Mouse (Mus musculus): ENCODE results near the gene Fxyd7. TPM values are rescaled to one million over a fixed set of nuclear protein-coding genes. Genes with fewer than 3 reads are reported as not detected.

Gene Fxyd7
- polyA plus RNA-seq (2015; fragmentation: Illumina TruSeq; extraction: RNeasy Lipid Tissue Mini Kit (QIAGEN cat#74804); ENCODE audit: insufficient read depth, low replicate concordance): not detected

DNA sequence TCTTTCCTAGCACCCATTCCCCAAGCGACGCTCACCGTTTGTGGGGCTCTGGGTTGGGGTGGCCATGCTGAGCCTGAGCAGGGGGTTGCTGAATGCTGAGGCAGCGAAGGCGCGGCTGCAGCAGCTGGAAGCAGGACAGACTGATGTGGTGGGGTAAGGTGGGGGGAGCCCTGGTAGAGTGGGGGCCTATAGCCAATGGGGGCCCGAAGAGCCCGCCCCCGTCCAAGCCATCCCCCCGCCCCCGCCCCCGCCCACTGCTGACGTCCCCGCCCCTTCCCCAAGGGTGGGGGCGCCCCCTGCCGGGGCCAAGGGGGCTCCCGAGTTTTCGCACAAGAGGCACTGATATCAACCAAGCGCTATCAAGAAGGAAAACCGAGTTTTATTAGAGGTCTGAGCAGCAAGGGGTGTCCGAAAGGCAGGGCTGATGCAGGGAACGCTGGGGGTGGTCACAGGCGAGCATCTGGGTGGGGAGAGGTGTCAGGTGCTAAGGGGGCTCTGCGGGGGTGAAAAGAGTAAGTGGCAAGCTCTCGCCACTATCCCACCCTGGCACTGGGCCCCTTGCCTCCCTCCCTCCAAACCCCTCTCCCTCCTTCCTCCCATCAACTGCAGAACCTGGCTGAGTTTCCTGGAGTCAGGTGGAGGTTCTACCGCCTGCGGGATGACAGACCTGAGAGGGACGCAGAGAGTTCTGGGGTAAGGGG, at the start of gene Fxyd7:
Gene Fxyd7, minus strand, starts transcription at position 147 of the 701 bp plus-strand sequence.

DNA sequence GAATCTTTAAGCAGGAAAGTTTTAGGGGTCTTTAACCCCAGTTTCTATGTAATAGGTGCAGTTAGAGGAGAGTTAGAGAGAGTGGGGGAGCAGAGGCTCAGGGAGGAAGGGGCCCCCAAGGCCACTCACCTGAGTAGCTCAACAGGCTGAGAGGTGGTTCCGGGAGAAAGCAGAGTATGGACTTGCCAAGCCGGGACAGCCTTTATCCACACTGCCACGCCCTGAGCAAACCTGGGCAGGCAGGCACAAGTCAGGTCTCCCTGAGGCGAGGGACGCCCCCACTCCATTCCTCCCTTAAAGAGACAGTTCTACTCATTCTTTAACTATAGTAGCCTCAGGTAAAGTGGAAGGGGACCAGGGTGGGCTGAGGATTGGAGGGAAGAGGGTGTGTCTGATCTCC, 25.2 kb upstream of the Fxyd7 start, which contains the start of gene Fxyd3:
Gene Fxyd3, minus strand, starts transcription at position 213 of the 400 bp plus-strand sequence.

GRCm38 (mm10) chr7:31059108-31059507, 7.8 kb upstream of the Fxyd7 start, which contains the start of gene Lgi4:
Gene Lgi4 (plus strand): TSS chr7:31059342.

GRCm38 (mm10) chr7:31057071-31057470, 5.8 kb upstream of the Fxyd7 start, which contains the start of gene Fxyd1:
Gene Fxyd1 (minus strand): TSS chr7:31057199.

GRCm38 (mm10) chr7:31042431-31042910, 8.8 kb downstream of the Fxyd7 start, which contains the start of gene Fxyd5:
Gene Fxyd5 (minus strand): TSS chr7:31042481.

Other genes with a start within 250 kb of the Fxyd7 start
- gene Ffar2, start 227.7 kb downstream of the Fxyd7 start, polyA plus RNA-seq (2015; fragmentation: Illumina TruSeq; extraction: RNeasy Lipid Tissue Mini Kit (QIAGEN cat#74804); ENCODE audit: insufficient read depth, low replicate concordance): 23.9 TPM
- 0.41 TPM for gene Ffar3, start 195.3 kb downstream of the Fxyd7 start, polyA plus RNA-seq (2015; fragmentation: Illumina TruSeq; extraction: RNeasy Lipid Tissue Mini Kit (QIAGEN cat#74804); ENCODE audit: insufficient read depth, low replicate concordance)
- gene Ffar1, start 189.9 kb downstream of the Fxyd7 start, polyA plus RNA-seq (2015; fragmentation: Illumina TruSeq; extraction: RNeasy Lipid Tissue Mini Kit (QIAGEN cat#74804); ENCODE audit: insufficient read depth, low replicate concordance): 29.4 TPM
- 692 TPM for gene Cd22, start 171.1 kb downstream of the Fxyd7 start, polyA plus RNA-seq (2015; fragmentation: Illumina TruSeq; extraction: RNeasy Lipid Tissue Mini Kit (QIAGEN cat#74804); ENCODE audit: insufficient read depth, low replicate concordance)
- 1.0 TPM for gene Mag, start 136.6 kb downstream of the Fxyd7 start, polyA plus RNA-seq (2015; fragmentation: Illumina TruSeq; extraction: RNeasy Lipid Tissue Mini Kit (QIAGEN cat#74804); ENCODE audit: insufficient read depth, low replicate concordance)
- not detected for gene Hamp2, start 126.8 kb downstream of the Fxyd7 start, polyA plus RNA-seq (2015; fragmentation: Illumina TruSeq; extraction: RNeasy Lipid Tissue Mini Kit (QIAGEN cat#74804); ENCODE audit: insufficient read depth, low replicate concordance)
- gene Hamp, start 107.4 kb downstream of the Fxyd7 start, polyA plus RNA-seq (2015; fragmentation: Illumina TruSeq; extraction: RNeasy Lipid Tissue Mini Kit (QIAGEN cat#74804); ENCODE audit: insufficient read depth, low replicate concordance): not detected
- 183 TPM for gene Usf2, start 94.7 kb downstream of the Fxyd7 start, polyA plus RNA-seq (2015; fragmentation: Illumina TruSeq; extraction: RNeasy Lipid Tissue Mini Kit (QIAGEN cat#74804); ENCODE audit: insufficient read depth, low replicate concordance)
- 2.4 TPM for gene Lsr, start 78.0 kb downstream of the Fxyd7 start, polyA plus RNA-seq (2015; fragmentation: Illumina TruSeq; extraction: RNeasy Lipid Tissue Mini Kit (QIAGEN cat#74804); ENCODE audit: insufficient read depth, low replicate concordance)
- gene Fam187b, start 77.7 kb downstream of the Fxyd7 start, polyA plus RNA-seq (2015; fragmentation: Illumina TruSeq; extraction: RNeasy Lipid Tissue Mini Kit (QIAGEN cat#74804); ENCODE audit: insufficient read depth, low replicate concordance): 0.69 TPM
- 388 TPM for gene Fxyd5, start 9.0 kb downstream of the Fxyd7 start, polyA plus RNA-seq (2015; fragmentation: Illumina TruSeq; extraction: RNeasy Lipid Tissue Mini Kit (QIAGEN cat#74804); ENCODE audit: insufficient read depth, low replicate concordance)
- 18.1 TPM for gene Fxyd1, start 5.7 kb upstream of the Fxyd7 start, polyA plus RNA-seq (2015; fragmentation: Illumina TruSeq; extraction: RNeasy Lipid Tissue Mini Kit (QIAGEN cat#74804); ENCODE audit: insufficient read depth, low replicate concordance)
- 0.84 TPM for gene Lgi4, start 7.9 kb upstream of the Fxyd7 start, polyA plus RNA-seq (2015; fragmentation: Illumina TruSeq; extraction: RNeasy Lipid Tissue Mini Kit (QIAGEN cat#74804); ENCODE audit: insufficient read depth, low replicate concordance)
- gene Fxyd3, start 25.2 kb upstream of the Fxyd7 start, polyA plus RNA-seq (2015; fragmentation: Illumina TruSeq; extraction: RNeasy Lipid Tissue Mini Kit (QIAGEN cat#74804); ENCODE audit: insufficient read depth, low replicate concordance): 2.1 TPM
- gene Hpn, start 63.8 kb upstream of the Fxyd7 start, polyA plus RNA-seq (2015; fragmentation: Illumina TruSeq; extraction: RNeasy Lipid Tissue Mini Kit (QIAGEN cat#74804); ENCODE audit: insufficient read depth, low replicate concordance): 5.0 TPM
- 12.2 TPM for gene Scn1b, start 75.5 kb upstream of the Fxyd7 start, polyA plus RNA-seq (2015; fragmentation: Illumina TruSeq; extraction: RNeasy Lipid Tissue Mini Kit (QIAGEN cat#74804); ENCODE audit: insufficient read depth, low replicate concordance)
- gene Gramd1a, start 104.4 kb upstream of the Fxyd7 start, polyA plus RNA-seq (2015; fragmentation: Illumina TruSeq; extraction: RNeasy Lipid Tissue Mini Kit (QIAGEN cat#74804); ENCODE audit: insufficient read depth, low replicate concordance): 115 TPM
- gene Scgb2b2, start 239.0 kb upstream of the Fxyd7 start, polyA plus RNA-seq (2015; fragmentation: Illumina TruSeq; extraction: RNeasy Lipid Tissue Mini Kit (QIAGEN cat#74804); ENCODE audit: insufficient read depth, low replicate concordance): not detected
- not detected for gene Scgb1b2, start 240.4 kb upstream of the Fxyd7 start, polyA plus RNA-seq (2015; fragmentation: Illumina TruSeq; extraction: RNeasy Lipid Tissue Mini Kit (QIAGEN cat#74804); ENCODE audit: insufficient read depth, low replicate concordance)